Mouse (Mus musculus): ENCODE results near the gene Akp3.
A peak's percentile ranks its signal among the peaks of the same experiment; 100 is the strongest.

Akp3 gene

DNA sequence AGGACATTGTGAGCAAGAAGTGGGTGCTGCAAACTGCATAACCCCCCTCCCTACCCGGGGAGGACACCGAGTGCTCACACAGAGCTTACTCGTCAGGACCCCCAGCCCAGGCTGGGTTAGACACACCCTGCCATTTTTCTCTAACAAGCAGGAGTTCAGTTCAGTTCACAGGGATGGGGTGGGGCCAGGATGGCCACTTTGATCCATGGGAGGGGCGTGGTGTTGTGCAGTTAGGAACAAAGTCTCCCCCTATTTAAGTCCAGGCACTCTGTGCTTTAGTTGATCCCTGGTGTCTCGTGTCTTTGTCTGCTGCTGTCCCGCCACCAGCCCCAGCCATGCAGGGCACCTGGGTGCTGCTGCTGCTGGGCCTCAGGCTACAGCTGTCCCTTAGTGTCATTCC, at the start of gene Akp3:
TSS of gene Akp3 (plus strand) at position 301 of the 400 bp plus-strand sequence.
- no peak for DNase-seq (ENCODE audit: low spot score)

DNA sequence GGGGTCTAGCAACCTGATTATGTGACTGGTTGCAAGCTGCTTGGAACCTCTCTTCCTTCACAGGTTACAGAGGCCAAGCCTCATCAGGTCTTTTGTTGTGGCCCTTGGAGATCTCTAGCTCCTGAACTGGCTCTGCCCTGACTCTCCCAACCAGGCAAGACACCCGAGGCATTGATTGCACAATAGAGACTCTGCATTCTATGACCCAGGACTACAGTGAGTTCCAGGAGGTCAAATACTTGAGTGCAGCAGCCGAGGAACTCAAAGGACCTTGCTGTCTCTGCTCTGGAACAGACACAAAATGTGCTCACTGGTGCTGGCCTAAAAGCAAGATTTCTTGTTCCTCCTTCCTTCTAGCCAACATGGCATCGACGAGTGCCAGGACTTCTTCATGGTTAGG, 38.6 kb upstream of the Akp3 start:
- no peak for DNase-seq (ENCODE audit: low spot score)

DNA sequence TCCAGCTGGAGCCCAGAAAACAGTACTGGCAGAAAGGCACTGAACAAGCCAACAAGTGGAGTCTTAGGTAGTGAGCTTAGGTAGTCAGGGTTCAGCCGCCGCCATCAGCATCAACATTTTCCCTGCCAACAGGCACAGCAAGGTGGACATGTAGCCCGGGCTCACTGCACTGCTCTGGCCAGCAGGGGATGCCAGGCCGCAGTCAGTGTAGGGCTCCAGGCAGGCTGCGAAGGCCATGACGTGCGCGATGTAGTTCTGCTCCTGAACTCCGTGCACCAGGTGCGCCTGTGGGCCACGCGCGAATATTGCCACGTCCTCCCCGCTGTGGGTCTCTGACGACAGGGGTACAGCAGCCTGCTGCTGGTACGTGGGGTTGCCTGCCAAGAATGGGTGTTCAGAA, 37.8 kb upstream of the Akp3 start:
- DNase-seq (ENCODE audit: low spot score), result no peak

DNA sequence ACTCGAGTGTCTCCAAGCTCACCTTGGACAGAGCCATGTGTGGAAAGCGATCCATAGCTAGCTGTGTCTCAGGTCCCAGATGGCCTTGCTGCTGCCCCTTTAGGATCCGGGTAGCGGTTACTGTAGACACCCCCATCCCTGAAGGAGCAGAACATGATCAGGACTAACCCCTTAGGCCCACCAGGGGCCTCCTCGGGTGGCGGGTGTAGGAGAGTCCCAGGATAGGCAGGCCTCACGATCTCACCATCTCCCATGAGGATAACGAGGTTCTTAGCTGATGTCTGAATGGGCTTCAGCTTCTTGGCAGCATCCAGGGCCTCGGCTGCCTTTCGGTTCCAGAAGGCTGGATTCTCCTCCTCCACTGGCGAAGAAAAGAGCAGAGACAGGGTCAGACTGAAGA, 35.5 kb upstream of the Akp3 start:
- no peak for DNase-seq (ENCODE audit: low spot score)

DNA sequence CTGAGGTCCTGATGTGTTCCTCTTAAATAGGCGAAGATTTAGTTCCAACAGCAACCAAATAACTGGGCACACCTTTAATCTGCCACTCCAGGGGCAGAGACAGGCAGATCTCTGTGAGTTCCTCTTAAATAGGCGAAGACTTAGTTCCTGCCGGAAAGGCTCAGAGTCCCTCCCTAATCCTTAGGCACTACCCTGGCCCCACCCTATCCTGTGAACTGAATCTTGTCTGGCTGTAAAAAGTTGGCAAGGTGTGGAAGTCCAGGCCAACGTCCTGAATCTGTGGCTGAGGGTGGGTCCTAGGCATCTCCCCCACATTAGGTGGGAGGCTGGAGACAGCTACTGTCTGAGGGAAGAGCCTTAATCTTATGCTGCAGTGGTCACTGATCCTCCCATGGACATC, 34.9 kb upstream of the Akp3 start, which contains the start of gene Alppl2:
TSS of gene Alppl2 (minus strand) at position 101 of the 400 bp plus-strand sequence.
- no peak for DNase-seq (ENCODE audit: low spot score)

DNA sequence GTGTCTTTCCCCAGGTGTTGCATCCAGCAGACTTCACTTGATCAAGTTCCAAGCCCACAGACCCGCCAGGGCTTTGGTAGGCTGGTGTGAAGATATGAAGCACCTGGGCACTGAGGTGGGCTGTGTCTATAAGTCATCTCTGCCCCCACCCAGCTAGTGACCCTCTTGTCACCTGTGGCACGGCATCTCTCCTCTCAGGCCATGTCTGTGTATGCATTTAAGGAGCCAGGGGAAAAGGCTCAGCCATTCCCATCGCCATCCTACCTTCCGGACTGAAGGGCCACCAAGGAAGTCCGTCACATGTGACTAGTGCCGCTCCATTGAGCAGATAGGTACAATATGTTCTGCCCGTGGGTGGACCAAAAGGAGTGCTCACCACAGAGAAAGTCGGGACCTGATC, 29.1 kb upstream of the Akp3 start:
- no peak for DNase-seq (ENCODE audit: low spot score)

DNA sequence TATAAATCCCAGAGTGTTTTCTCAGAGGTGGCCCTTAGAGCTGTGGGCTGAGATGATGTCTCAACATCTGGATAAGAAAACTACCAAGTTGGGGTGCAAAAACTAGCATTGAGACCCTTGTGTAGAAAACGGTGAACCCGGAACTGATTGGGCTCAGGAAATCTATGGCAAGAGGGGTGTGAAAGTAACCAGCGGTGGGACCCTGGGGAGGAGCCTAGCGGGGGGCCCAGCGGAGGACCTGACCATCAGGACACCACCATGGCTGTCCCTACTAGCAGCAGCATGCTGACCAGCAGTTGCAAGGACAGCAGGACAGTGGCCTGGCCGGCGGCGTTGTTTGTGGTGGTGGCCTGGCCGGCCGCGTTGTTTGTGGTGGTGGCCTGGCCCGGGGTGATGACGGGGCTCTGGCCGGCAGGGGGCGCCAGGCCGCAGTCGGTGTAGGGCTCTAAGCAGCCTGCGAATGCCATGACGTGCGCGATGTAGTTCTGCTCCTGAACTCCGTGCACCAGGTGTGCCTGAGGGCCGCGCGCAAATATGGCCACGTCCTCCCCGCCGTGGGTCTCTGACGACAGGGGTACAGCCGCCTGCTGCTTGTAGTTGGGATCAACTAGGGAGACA, 26.3 kb upstream of the Akp3 start:
- peak; percentile 62 for DNase-seq (ENCODE audit: low spot score)

DNA sequence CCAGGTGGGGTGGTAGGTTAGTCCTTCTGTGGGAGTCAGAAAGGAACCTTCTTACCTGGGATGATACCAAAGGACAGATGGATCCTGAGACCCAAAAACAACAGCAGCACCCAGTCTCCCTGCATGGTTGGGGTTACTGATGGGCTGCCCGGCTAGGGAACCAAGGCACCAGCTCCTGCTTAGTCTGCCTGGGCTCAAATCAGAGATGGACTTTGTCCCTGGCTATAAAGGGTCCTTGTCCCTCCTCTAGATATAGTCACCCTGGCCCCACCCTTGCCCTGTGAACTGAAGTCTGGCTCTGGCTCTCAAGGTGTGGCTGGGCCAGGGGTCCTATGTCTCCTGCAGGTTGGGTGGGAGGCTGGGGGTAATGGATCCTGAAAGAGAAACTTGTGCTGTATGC, 23.4 kb upstream of the Akp3 start, which contains the start of gene Alpi:
TSS of gene Alpi (minus strand) at position 196 of the 400 bp plus-strand sequence.
- DNase-seq (ENCODE audit: low spot score), result no peak

DNA sequence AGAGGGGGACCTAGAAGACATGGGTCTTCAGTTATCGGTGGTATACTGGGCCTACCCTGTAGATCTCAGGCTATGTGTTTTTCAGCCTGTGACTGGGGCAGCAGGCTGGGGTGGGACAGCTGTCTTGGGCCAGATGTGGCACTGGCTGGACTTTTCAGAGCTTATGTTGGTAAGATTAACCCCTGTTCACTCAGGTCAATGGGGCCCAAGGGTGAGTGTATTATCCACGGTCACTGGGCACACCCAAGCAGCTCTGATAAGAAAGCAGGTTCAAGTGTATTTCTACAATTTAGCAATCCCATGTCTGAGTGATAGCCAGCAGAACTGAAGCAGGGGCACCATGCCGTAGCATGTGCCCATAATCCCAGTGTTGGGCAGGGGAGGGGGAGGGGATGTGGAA, 22.7 kb upstream of the Akp3 start:
- DNase-seq (ENCODE audit: low spot score), result no peak

DNA sequence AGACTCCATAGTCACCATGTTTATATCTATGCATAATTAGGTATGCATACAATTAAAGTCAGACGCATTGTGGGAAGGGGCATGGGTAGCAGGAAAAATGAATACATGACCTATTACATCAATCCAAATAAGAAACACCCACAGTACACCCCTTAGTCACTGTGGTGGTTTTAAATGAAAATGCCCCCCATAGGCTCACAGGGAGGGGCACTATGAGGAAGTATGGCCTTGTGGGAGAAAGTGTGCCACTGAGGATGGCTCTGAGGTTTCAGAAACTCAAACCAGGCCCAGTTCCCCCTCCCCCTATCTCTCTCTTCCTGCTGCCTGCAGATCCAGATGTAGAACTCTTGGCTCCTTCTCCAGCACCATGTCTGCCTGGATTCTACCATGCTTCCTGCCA, 20.8 kb upstream of the Akp3 start:
- DNase-seq (ENCODE audit: low spot score), result no peak

DNA sequence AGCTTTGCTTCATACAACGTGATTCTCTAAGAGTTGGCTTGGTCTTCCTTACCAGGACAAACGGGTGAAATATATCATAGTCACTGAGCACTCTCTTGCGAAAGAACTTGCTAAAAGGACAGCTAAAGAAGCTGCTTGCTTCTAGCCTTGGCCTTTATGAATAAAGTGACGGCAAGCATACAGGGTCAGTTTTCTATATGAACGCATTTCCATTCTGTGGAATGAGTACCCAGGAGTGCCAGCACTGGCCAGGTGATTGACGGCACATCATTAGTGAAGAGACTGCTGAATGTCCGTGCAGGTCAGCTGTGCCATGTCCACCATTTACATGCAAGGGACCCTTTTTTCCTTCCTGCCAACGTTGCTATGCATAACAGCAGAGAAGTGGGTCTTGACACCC, 18.2 kb upstream of the Akp3 start:
- no peak for DNase-seq (ENCODE audit: low spot score)

DNA sequence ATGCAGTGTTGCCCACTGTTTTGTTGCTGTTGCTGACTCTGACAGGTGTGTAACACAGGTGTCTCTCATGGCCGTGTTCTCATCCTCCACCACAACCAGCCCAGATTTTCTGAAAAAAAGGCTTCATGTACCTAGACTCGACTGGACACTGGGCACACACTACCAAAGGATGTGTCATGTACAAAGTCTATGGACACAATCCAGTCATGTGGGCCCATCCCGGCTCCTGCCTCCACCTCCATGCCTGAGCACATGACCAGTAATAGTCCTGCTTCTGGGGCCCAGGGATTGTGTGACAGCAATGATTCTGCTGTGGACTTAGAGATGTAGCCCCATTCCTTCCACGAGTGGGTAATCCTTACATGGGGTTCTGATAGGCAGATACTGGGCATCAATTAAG, 16.2 kb upstream of the Akp3 start:
- DNase-seq (ENCODE audit: low spot score), result no peak

DNA sequence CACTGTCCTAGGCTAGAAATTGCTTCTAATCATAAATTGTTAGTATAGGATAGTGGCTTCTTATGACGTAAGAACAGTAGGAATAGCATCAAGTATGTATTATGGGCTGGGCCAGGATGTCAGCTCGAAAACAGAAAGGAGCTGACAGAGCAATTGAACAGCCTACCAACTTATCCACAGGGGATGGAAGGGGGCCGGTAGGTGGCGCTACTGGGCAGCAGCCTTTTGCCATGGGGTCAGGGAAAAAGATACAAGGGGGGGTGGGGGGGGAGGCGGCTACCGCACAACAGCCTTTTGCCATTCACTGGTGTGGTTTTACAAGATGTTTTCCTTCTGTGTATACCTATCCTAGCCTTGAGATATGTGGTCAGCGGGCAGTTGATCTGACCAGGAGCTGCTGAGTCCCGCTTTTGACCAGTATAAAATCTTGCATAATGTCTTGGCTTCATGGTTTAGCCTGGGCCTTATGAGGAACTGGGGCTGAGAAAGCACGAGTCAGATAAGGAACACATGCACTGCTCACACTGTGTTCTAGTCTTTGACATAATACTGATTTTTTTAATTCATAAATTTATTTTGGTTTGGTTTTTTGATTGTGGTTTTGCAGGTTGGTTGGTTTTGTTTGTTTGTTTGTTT, 12.9 kb upstream of the Akp3 start:
- no peak for DNase-seq (ENCODE audit: low spot score)

DNA sequence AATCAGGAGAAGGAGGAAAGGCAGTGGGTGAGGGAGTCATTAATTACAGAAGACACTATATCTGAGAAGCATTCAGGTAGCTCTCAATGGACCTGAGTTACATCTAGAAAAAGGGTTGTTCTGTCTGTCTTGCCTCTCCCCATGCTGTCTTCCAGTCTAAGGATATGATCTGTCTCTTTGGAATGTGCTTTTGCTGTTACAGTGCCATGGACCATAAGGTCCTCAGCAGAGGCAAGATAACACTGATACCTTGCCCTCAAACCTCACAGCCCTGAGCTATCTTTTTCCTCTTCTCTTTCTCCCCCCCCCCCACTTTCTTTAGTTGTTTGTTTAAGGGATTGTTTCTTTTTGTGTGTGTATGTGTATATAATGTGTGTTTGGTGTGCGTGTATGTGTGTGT, 10.0 kb upstream of the Akp3 start:
- no peak for DNase-seq (ENCODE audit: low spot score)

DNA sequence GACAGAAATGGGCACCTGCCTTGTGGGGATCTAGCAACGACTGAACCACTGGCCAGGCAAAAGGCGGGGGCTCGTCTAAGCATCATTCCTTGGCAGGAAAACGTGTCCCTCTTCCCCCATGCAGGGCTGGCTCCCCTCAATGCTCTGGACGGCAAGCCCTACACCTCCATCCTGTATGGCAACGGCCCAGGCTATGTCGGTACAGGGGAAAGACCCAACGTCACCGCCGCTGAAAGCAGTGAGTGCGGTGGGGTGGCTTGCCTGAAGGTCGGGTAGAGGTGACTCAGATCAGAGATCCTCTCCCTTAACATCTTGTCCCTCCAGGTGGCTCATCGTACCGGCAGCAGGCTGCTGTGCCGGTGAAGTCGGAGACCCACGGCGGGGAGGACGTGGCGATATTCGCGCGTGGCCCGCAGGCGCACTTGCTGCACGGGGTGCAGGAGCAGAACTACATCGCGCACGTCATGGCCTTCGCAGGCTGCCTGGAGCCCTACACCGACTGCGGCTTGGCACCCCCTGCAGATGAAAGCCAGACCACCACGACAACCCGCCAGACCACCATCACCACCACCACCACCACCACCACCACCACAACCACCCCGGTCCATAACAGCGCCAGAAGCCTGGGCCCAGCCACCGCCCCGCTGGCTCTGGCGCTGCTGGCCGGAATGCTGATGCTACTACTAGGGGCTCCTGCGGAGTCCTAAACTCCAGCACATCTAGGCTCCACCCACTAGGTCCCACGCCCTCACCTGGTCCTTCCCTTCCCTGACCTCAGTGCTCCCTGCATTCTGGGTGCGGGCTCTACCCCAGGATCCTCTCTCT, 2.6 kb downstream of the Akp3 start:
- DNase-seq (ENCODE audit: low spot score), result no peak

DNA sequence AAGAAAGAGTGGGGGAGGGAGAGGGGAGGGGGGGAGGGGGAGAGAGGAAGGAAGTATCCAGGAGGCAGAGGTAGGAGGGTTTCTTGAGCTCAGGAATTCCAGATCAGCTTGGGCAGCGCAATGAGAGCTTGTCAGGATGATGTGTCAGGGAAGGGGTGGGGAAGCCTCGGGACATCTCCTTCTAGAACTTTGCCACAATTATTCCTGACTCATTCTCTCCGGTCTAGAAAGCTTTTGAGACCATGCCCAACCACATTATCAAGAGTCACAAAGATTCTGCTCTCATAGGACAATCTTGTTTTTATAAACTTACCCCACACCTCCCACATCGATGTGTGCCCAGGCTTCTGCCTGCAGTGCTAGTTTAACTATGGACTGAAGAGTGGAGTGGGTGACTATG, 7.0 kb downstream of the Akp3 start:
- DNase-seq (ENCODE audit: low spot score), result no peak

DNA sequence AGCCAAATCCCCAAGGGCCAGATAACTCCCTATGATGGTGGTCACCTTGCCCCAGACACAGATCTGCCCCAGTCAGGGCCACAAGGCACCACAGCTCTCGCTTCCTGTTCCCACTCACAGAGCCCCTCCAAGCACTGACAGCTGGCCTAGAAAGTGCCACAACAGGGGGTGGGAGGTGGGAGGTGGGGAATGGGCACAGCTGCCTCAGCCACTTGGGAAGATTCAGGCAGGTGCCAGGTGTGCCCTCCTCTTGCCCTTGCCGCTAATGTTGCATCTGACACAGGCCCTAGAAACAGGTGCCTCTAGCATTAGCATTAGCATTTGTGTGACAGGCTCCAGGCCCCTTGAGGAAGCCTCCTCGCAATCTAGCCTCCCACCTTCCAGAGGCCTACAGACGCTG, 16.8 kb downstream of the Akp3 start:
- DNase-seq (ENCODE audit: low spot score), result no peak

DNA sequence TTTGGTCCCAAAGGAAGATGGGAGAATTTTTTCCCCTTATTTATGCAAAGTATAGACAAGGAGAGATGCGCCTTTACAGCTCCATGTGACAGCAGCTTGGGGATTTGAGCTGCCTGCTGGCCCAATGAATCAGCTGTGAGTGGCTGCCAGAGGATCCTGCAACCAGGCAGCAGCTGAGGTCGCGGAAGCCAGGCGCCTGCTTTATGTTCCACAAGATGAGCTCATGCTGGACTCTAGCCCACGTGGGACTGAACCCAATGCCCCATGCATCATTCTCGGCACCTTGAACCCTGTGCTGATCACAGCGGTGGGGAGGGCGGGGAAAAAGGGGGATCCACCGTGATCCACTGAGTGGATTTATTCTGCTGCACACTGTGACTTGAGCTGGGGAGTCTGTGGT, 17.7 kb downstream of the Akp3 start:
- DNase-seq (ENCODE audit: low spot score), result no peak

DNA sequence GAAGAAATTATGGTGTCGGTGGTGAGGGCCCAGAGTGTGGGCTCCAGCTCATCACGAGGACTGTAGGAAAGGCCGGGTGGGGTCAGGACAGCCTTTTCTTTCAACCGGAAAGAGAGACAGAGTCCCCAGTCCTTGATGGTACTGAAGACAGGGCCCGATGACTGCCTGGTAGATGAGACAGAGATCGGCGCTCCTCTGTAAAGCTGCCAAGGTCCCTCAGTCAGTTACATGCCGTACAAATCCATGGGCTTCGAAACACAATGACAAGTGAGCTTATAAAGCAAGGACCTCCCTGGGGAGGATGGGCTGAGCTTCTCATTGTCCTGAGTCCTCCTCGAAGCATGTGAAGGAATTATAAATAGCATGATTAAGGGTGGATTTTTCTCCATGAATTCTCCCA, 18.4 kb downstream of the Akp3 start:
- no peak for DNase-seq (ENCODE audit: low spot score)

DNA sequence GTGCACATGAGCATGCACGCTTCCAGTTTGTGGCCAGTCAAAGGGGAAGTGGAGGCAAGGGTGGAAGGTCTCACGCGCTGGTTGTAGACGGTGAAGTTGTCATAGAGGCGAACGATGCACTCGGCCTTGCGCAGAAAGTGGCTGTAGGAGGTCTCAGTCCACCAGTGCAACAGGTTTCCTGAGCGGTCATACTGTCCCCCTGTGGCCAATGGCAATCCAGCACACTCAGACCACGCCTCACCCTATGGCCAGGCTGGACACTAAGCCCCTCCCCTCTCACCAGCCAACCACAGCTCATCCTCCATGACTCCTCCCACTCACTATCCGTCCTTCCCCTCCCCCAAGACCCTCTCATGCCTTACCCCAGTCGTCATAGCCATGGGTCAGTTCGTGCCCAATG, 24.6 kb downstream of the Akp3 start:
- no peak for DNase-seq (ENCODE audit: low spot score)

DNA sequence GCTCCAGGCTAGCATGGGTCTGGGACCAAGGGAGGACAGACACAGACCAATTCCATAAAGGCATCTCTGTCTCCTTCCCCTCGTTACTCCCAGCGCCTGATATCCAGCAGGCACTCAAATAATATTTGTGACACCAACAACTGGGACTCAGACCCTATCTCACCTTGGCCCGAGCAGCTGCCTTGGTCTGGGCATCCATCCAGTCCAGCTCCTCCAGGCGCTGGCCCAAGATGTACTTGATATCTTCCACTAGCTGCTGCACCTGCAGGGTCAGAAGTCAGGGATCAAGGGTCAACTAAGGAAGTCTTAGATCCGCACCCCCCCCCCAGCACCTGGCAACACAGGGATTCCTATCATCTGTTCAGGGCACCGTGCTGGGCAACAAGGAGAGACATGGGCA, 26.5 kb downstream of the Akp3 start:
- no peak for DNase-seq (ENCODE audit: low spot score)

DNA sequence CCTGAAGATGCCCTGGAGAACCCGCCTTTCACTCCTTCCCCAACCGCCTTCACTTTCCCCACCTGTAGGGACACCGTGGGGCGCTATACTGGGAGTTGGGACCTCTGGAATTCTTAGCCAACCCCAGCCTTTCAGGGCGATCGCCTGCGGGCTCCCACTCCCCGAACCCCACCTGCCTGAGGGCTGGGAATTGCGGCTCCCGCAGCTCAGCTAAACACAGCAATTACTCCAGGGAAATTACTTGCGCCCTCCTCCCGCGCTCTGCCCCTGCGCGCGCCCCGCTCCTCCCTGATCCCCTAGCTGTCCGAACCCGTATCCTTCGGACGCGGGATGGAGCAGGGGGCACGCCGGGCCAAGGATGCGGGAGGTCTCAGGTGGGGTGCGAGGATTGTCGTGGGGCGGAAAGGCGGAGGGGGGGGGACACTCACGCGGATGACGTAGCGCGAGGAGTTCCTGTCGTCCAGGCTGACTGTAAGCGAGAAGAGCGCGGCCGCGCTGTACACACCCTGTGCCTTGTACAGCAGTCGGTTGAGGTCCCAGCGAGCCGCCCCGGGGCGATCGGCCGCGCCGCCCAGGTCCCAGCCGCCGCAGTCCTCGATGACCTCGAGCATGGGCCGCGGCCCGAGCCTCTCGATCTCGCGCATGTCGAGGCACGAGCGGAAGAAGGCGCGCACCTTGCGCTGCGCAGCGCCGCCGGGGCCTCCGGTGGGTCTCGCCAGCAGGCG, 29.2 kb downstream of the Akp3 start:
- DNase-seq (ENCODE audit: low spot score), result no peak

Measured in urinary bladder, postnatal 25 days (tissue).